Mouse (Mus musculus): Measurements from ENCODE around the gene Cwc27. TPM values are rescaled to one million over a fixed set of nuclear protein-coding genes. Genes with fewer than 3 reads are reported as not detected.

The Cwc27 gene
- polyA plus RNA-seq, 1 experiment from 2014 or later: 26.5 TPM

DNA sequence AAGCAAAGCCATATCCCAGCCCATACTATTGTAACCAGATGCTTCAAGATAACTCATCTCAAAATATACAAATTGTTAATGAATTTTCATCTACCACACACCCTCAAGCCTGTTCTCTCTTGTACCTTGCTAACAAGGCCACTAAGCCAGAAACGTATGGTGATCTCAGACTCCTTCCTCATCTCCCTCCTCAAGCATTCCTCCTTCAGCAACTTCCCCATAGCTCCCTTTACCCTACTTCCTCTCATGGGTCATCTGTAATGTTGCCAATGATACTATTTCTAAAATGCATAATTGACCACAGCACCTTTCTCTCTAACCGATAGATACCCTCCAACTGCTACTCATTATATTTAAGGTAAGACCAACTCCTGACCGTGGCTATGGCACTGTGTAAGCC lies 22.5 kb downstream of the Cwc27 start:
- H3K27ac ChIP-seq (replicated peaks; ENCODE audit: low read depth, low read length): no peak overlapping the region
- no peak overlapping the region for H3K9ac ChIP-seq (replicated peaks; ENCODE audit: low read length)
- no peaks in the 10 kb centered on the region for H3K4me1 ChIP-seq (ENCODE audit: control insufficient read depth, insufficient read depth, low read length)
- peaks cover 35% of the 10 kb centered on the region for H3K36me3 ChIP-seq (ENCODE audit: control insufficient read depth, insufficient read depth, low read length)
- 90% methylated on average over 3 of the region's 3 CpGs for WGBS
- no peak for DNase-seq
- no peaks in the 10 kb centered on the region for H3K27me3 ChIP-seq (ENCODE audit: control insufficient read depth, insufficient read depth, low read length)
- no peak for ATAC-seq (ENCODE audit: low FRiP score, low TSS enrichment)
- H3K9me3 ChIP-seq (ENCODE audit: control insufficient read depth, low read length): no peaks in the 10 kb centered on the region
- no peak overlapping the region for H3K4me3 ChIP-seq (replicated peaks; ENCODE audit: low read depth, low read length)
- H3K4me2 ChIP-seq (ENCODE audit: low read length): no peak overlapping the region

DNA sequence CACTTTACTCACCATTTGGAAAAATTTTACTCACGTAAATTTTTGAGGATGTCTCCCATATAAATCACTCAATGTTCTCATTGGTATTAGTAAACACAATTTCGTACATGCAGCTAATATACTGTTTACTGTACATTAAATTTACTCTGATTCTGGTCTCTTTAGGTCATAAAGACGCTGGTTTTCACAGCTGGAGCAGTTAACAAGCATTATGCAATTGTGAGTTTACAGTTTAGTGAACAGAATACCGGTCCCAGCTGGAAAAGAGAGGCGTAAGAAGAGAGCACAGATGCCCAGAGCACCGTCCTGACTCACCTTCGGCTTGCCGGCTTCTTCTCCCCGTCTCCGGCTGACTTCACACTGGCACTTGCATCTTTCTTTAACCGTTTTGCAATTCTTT lies 24.8 kb downstream of the Cwc27 start, which contains the start of gene Srek1ip1:
Gene Srek1ip1, plus strand, starts transcription at position 301 of the 400 bp plus-strand sequence.
- ATAC-seq (ENCODE audit: low FRiP score, low TSS enrichment): no peak
- Histone ChIP-seq H3K4me3 (replicated peaks; ENCODE audit: low read depth, low read length) (no peak within 1 kb of the TSS), H3K4me2 (ENCODE audit: low read length) (no peak within 1 kb of the TSS), H3K27ac (replicated peaks; ENCODE audit: low read depth, low read length) (no peak within 1 kb of the TSS), H3K9me3 (ENCODE audit: control insufficient read depth, low read length) (no peaks in the 10 kb centered on the region), H3K27me3 (ENCODE audit: control insufficient read depth, insufficient read depth, low read length) (no peaks in the 10 kb centered on the region), H3K36me3 (ENCODE audit: control insufficient read depth, insufficient read depth, low read length) (peaks cover 33% of the 10 kb centered on the region), H3K4me1 (ENCODE audit: control insufficient read depth, insufficient read depth, low read length) (no peaks in the 10 kb centered on the region), H3K9ac (replicated peaks; ENCODE audit: low read length) (no peak within 1 kb of the TSS)
- DNase-seq: no peak
- WGBS: 92% methylated on average over 11 of the region's 11 CpGs

- no peak overlapping the region for H3K27ac ChIP-seq (replicated peaks; ENCODE audit: low read depth, low read length)
- H3K9me3 ChIP-seq (ENCODE audit: control insufficient read depth, low read length): no peaks in the 10 kb centered on the region
- peak; percentile 72; the same call in 1 of the 2 replicates for ATAC-seq (ENCODE audit: low FRiP score, low TSS enrichment)
- H3K4me3 ChIP-seq (replicated peaks; ENCODE audit: low read depth, low read length): no peak overlapping the region
- peaks cover 20% of the 10 kb centered on the region for H3K36me3 ChIP-seq (ENCODE audit: control insufficient read depth, insufficient read depth, low read length)
- no peak overlapping the region for H3K4me2 ChIP-seq (ENCODE audit: low read length)
- DNase-seq: peak; percentile 85
- no peaks in the 10 kb centered on the region for H3K27me3 ChIP-seq (ENCODE audit: control insufficient read depth, insufficient read depth, low read length)
- H3K4me1 ChIP-seq (ENCODE audit: control insufficient read depth, insufficient read depth, low read length): no peaks in the 10 kb centered on the region
- H3K9ac ChIP-seq (replicated peaks; ENCODE audit: low read length): no peak overlapping the region
- 18% methylated on average over 2 of the region's 2 CpGs for WGBS
Measured at GRCm38 (mm10) chr13:104789663-104790062, 27.3 kb downstream of the Cwc27 start.

DNA sequence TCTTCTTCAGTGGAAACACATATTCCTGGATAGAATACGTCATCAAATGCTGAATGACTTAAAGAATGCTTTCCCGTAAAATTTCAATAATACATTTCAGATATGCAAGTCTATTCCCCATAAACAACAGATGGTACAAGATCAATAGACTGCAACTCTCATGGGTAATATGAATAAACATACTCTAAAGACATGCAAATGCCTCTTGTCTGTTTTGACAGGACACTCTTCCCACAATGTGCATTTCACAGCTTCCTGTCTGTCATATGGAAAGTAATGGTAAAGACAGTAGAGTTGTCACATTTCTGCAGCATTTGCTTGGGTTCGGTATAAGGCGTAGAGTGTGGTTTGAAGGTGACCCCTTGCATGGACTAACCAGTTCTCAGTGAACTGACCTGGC lies 29.7 kb downstream of the Cwc27 start:
- WGBS: 74% methylated on average over 4 of the region's 4 CpGs

DNA sequence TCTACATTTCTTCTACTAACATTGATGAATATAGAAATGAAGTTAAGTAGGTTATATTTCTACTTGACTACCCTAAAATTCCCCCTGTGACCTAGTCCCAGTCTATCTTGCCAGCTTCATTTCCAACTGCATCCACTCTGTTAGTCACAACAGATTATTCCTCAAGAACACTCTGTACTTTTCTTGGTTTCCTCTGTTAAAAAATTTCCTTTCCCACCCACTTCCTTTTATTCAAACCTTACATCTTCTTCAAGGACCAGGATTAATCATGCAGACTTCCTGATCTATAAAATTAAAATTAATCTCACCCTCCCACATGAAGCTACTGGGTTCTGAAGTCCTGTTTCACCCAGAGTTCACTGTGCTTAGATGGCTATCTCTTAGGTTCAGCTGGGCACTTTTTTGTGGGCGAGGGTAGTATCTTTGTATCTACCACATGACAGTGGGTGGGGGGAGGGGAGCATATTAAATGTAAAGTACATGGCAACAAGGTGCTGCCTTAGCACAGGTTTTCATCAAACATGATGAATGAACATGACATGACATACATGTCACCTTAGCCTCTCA lies 37.8 kb downstream of the Cwc27 start:
- peaks cover 4% of the 10 kb centered on the region; the same call in 1 of the 2 replicates for H3K36me3 ChIP-seq (ENCODE audit: control insufficient read depth, insufficient read depth, low read length)
- WGBS: 84% methylated on average over 1 of the region's 1 CpGs
- H3K4me3 ChIP-seq (replicated peaks; ENCODE audit: low read depth, low read length): no peak overlapping the region
- no peak overlapping the region for H3K9ac ChIP-seq (replicated peaks; ENCODE audit: low read length)
- H3K27ac ChIP-seq (replicated peaks; ENCODE audit: low read depth, low read length): no peak overlapping the region
- no peaks in the 10 kb centered on the region for H3K4me1 ChIP-seq (ENCODE audit: control insufficient read depth, insufficient read depth, low read length)
- no peak overlapping the region for H3K4me2 ChIP-seq (ENCODE audit: low read length)
- DNase-seq (no peak), ATAC-seq (ENCODE audit: low FRiP score, low TSS enrichment) (no peak)
- H3K9me3 ChIP-seq (ENCODE audit: control insufficient read depth, low read length): no peaks in the 10 kb centered on the region
- H3K27me3 ChIP-seq (ENCODE audit: control insufficient read depth, insufficient read depth, low read length): no peaks in the 10 kb centered on the region

More for the DNA sequence above, 29.7 kb downstream of the Cwc27 start:
- ATAC-seq (ENCODE audit: low FRiP score, low TSS enrichment) (no peak), DNase-seq (no peak)
- no peaks in the 10 kb centered on the region for H3K9me3 ChIP-seq (ENCODE audit: control insufficient read depth, low read length)
- no peak overlapping the region for H3K4me2 ChIP-seq (ENCODE audit: low read length)
- H3K36me3 ChIP-seq (ENCODE audit: control insufficient read depth, insufficient read depth, low read length): peaks cover 19% of the 10 kb centered on the region
- H3K4me1 ChIP-seq (ENCODE audit: control insufficient read depth, insufficient read depth, low read length): no peaks in the 10 kb centered on the region
- no peak overlapping the region for H3K4me3 ChIP-seq (replicated peaks; ENCODE audit: low read depth, low read length)
- no peak overlapping the region for H3K27ac ChIP-seq (replicated peaks; ENCODE audit: low read depth, low read length)
- H3K9ac ChIP-seq (replicated peaks; ENCODE audit: low read length): no peak overlapping the region
- H3K27me3 ChIP-seq (ENCODE audit: control insufficient read depth, insufficient read depth, low read length): no peaks in the 10 kb centered on the region

GRCm38 (mm10) chr13:104763193-104763592 lies 53.7 kb downstream of the Cwc27 start:
- ATAC-seq (ENCODE audit: low FRiP score, low TSS enrichment): no peak
- no peaks in the 10 kb centered on the region for H3K36me3 ChIP-seq (ENCODE audit: control insufficient read depth, insufficient read depth, low read length)
- H3K9me3 ChIP-seq (ENCODE audit: control insufficient read depth, low read length): no peaks in the 10 kb centered on the region
- no peak overlapping the region for H3K9ac ChIP-seq (replicated peaks; ENCODE audit: low read length)
- no peak overlapping the region for H3K4me2 ChIP-seq (ENCODE audit: low read length)
- H3K27ac ChIP-seq (replicated peaks; ENCODE audit: low read depth, low read length): no peak overlapping the region
- no peaks in the 10 kb centered on the region for H3K4me1 ChIP-seq (ENCODE audit: control insufficient read depth, insufficient read depth, low read length)
- no peak for DNase-seq
- 92% methylated on average over 3 of the region's 3 CpGs for WGBS
- H3K4me3 ChIP-seq (replicated peaks; ENCODE audit: low read depth, low read length): no peak overlapping the region
- H3K27me3 ChIP-seq (ENCODE audit: control insufficient read depth, insufficient read depth, low read length): no peaks in the 10 kb centered on the region

GRCm38 (mm10) chr13:104762401-104762800 lies 54.5 kb downstream of the Cwc27 start:
- no peak overlapping the region for H3K9ac ChIP-seq (replicated peaks; ENCODE audit: low read length)
- ATAC-seq (ENCODE audit: low FRiP score, low TSS enrichment) (no peak), DNase-seq (no peak)
- WGBS: 93% methylated on average over 4 of the region's 4 CpGs
- H3K36me3 ChIP-seq (ENCODE audit: control insufficient read depth, insufficient read depth, low read length): no peaks in the 10 kb centered on the region
- H3K4me3 ChIP-seq (replicated peaks; ENCODE audit: low read depth, low read length): no peak overlapping the region
- H3K27ac ChIP-seq (replicated peaks; ENCODE audit: low read depth, low read length): no peak overlapping the region
- no peaks in the 10 kb centered on the region for H3K4me1 ChIP-seq (ENCODE audit: control insufficient read depth, insufficient read depth, low read length)
- no peaks in the 10 kb centered on the region for H3K27me3 ChIP-seq (ENCODE audit: control insufficient read depth, insufficient read depth, low read length)
- no peaks in the 10 kb centered on the region for H3K9me3 ChIP-seq (ENCODE audit: control insufficient read depth, low read length)
- no peak overlapping the region for H3K4me2 ChIP-seq (ENCODE audit: low read length)

DNA sequence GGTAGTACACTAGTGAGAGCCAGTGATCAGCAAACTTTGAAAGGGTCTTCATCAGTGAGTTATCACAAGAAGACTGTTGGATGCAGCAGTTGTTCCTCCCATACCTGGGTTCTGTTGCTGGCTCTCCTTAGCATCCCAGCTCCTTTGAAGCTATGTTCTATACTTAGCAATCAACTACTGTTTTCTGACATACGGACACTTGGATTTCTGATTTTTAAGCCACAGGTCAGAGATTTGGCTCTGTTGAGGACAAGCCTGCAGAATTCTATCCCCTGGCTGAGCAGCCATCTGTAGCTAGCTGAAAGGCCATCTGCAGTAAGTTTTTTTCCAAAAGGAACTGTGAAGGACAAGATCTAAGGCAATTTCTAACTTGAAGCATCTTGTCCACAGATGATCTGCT lies 57.6 kb downstream of the Cwc27 start:
- ATAC-seq (ENCODE audit: low FRiP score, low TSS enrichment): no peak
- Histone ChIP-seq H3K27me3 (ENCODE audit: control insufficient read depth, insufficient read depth, low read length) (no peaks in the 10 kb centered on the region), H3K4me1 (ENCODE audit: control insufficient read depth, insufficient read depth, low read length) (no peaks in the 10 kb centered on the region), H3K4me2 (ENCODE audit: low read length) (no peak overlapping the region), H3K36me3 (ENCODE audit: control insufficient read depth, insufficient read depth, low read length) (no peaks in the 10 kb centered on the region), H3K27ac (replicated peaks; ENCODE audit: low read depth, low read length) (no peak overlapping the region), H3K9ac (replicated peaks; ENCODE audit: low read length) (no peak overlapping the region), H3K9me3 (ENCODE audit: control insufficient read depth, low read length) (no peaks in the 10 kb centered on the region), H3K4me3 (replicated peaks; ENCODE audit: low read depth, low read length) (no peak overlapping the region)
- no peak for DNase-seq
- WGBS: 95% methylated on average over 1 of the region's 1 CpGs

GRCm38 (mm10) chr13:104747032-104747431 lies 69.9 kb downstream of the Cwc27 start:
- DNase-seq (no peak), ATAC-seq (ENCODE audit: low FRiP score, low TSS enrichment) (no peak)
- no peak overlapping the region for H3K4me3 ChIP-seq (replicated peaks; ENCODE audit: low read depth, low read length)

More at GRCm38 (mm10) chr13:104747032-104747431, 69.9 kb downstream of the Cwc27 start:
- Histone ChIP-seq H3K27ac (replicated peaks; ENCODE audit: low read depth, low read length) (no peak overlapping the region), H3K36me3 (ENCODE audit: control insufficient read depth, insufficient read depth, low read length) (no peaks in the 10 kb centered on the region), H3K27me3 (ENCODE audit: control insufficient read depth, insufficient read depth, low read length) (no peaks in the 10 kb centered on the region), H3K9me3 (ENCODE audit: control insufficient read depth, low read length) (no peaks in the 10 kb centered on the region), H3K4me2 (ENCODE audit: low read length) (no peak overlapping the region), H3K9ac (replicated peaks; ENCODE audit: low read length) (no peak overlapping the region), H3K4me1 (ENCODE audit: control insufficient read depth, insufficient read depth, low read length) (no peaks in the 10 kb centered on the region)

All from midbrain, embryonic 14.5 days (tissue).